Mouse (Mus musculus) layer of hippocampus, postnatal 25 days (tissue): Measurements from ENCODE around the gene Myh3. TPM values are rescaled to one million over a fixed set of nuclear protein-coding genes. Genes with fewer than 3 reads are reported as not detected.

Experiments used
- DNase-seq, 2 experiments: peaks; one replicate each; pipeline ENCODE4 v3.0.0; 2022; ENCODE audit warnings: mixed read lengths in 2 of 2, low spot score in 1 of 2; ENCODE audit errors: extremely low spot score in 1 of 2
- total RNA-seq, 2 experiments: library from RNA; stranded (reverse); gene quantifications; 2 replicates each; pipeline ENCODE4 v1.2.3; 2021

The Myh3 gene
- total RNA-seq = under 1 TPM; 0.59 to 0.66 TPM

- DNase-seq = no peak
These were observed at the start of gene Myh3 for GRCm38 (mm10) chr11:67078000-67078399. Gene Myh3, plus strand, starts transcription at chr11:67078300.

GRCm38 (mm10) chr11:67030904-67031602, 47.0 kb upstream of the Myh3 start:
- no peak for DNase-seq

- no peak for DNase-seq
These were observed 46.5 kb upstream of the Myh3 start for GRCm38 (mm10) chr11:67031603-67031915.

- no peak for DNase-seq
These were observed 43.2 kb upstream of the Myh3 start for GRCm38 (mm10) chr11:67034775-67035485.

GRCm38 (mm10) chr11:67036229-67036628, 41.9 kb upstream of the Myh3 start:
- no peak for DNase-seq

- no peak for DNase-seq
These were observed 41.2 kb upstream of the Myh3 start for GRCm38 (mm10) chr11:67036892-67037291.

GRCm38 (mm10) chr11:67039799-67040198, 38.3 kb upstream of the Myh3 start:
- no peak for DNase-seq

GRCm38 (mm10) chr11:67040483-67040882, 37.6 kb upstream of the Myh3 start:
- DNase-seq = no peak

- no peak for DNase-seq
These were observed 35.1 kb upstream of the Myh3 start for GRCm38 (mm10) chr11:67043007-67043406.

- no peak for DNase-seq
These were observed 33.1 kb upstream of the Myh3 start for GRCm38 (mm10) chr11:67044959-67045358.

GRCm38 (mm10) chr11:67047199-67047598, 30.9 kb upstream of the Myh3 start:
- DNase-seq = no peak

- no peak for DNase-seq
These were observed 29.6 kb upstream of the Myh3 start for GRCm38 (mm10) chr11:67048496-67048895.

GRCm38 (mm10) chr11:67049256-67049655, 28.8 kb upstream of the Myh3 start:
- no peak for DNase-seq

- DNase-seq = no peak
These were observed 26.3 kb upstream of the Myh3 start for GRCm38 (mm10) chr11:67051676-67052320.

GRCm38 (mm10) chr11:67052321-67052952, 25.7 kb upstream of the Myh3 start, which contains the start of the genes Adprm and Sco1:
Gene Adprm, minus strand, starts transcription at chr11:67052594.
Gene Sco1, plus strand, starts transcription at chr11:67052670.
- DNase-seq = peak; percentile 73 to 77

- no peak for DNase-seq
These were observed 23.2 kb upstream of the Myh3 start for GRCm38 (mm10) chr11:67054754-67055365.

GRCm38 (mm10) chr11:67061311-67061710, 16.8 kb upstream of the Myh3 start:
- no peak for DNase-seq

GRCm38 (mm10) chr11:67062726-67063125, 15.4 kb upstream of the Myh3 start:
- no peak for DNase-seq

GRCm38 (mm10) chr11:67067741-67068140, 10.4 kb upstream of the Myh3 start:
- no peak for DNase-seq

GRCm38 (mm10) chr11:67072615-67073130, 5.4 kb upstream of the Myh3 start:
- DNase-seq = no peak
